Mouse (Mus musculus): ENCODE data around the gene Arf4. TPM values are rescaled to one million over a fixed set of nuclear protein-coding genes. Genes with fewer than 3 reads are reported as not detected.
"Not testable (repeated sequence)": the region's sequence is repeated elsewhere in the genome, so short reads cannot be mapped to it uniquely, and the experiment has no call there.

The Arf4 gene
- total RNA-seq, 4 experiments from 2014 or later: 21.4 to 35.6 (median 25.4) TPM

- no peak for DNase-seq (ENCODE audit: low spot score in 2 of 2)
Observed at GRCm38 (mm10) chr14:26662016-26662415, 24.1 kb downstream of the Arf4 start.

GRCm38 (mm10) chr14:26662488-26662887 is 24.6 kb downstream of the Arf4 start:
- DNase-seq (ENCODE audit: low spot score in 2 of 2): no peak

GRCm38 (mm10) chr14:26663851-26664250 is 26.0 kb downstream of the Arf4 start:
- DNase-seq (ENCODE audit: low spot score in 2 of 2): no peak

- DNase-seq (ENCODE audit: low spot score in 2 of 2): no peak
Observed at GRCm38 (mm10) chr14:26667991-26668370, 30.1 kb downstream of the Arf4 start.

- DNase-seq (ENCODE audit: low spot score in 2 of 2): peak in 1 of 2 experiments; percentile 16
Observed at GRCm38 (mm10) chr14:26668371-26669291, 30.8 kb downstream of the Arf4 start.

GRCm38 (mm10) chr14:26669292-26670073 is 31.6 kb downstream of the Arf4 start, which contains the start of gene Pde12:
TSS of gene Pde12 (minus strand) at chr14:26669883.
- DNase-seq (ENCODE audit: low spot score in 2 of 2): peak; percentile 82 to 83

- no peak for DNase-seq (ENCODE audit: low spot score in 2 of 2)
Observed at GRCm38 (mm10) chr14:26670964-26671363, 33.1 kb downstream of the Arf4 start.

- DNase-seq (ENCODE audit: low spot score in 2 of 2): not testable (repeated sequence)
Observed at GRCm38 (mm10) chr14:26671870-26672615, 34.2 kb downstream of the Arf4 start.

- not testable (repeated sequence) for DNase-seq (ENCODE audit: low spot score in 2 of 2)
Observed at GRCm38 (mm10) chr14:26674476-26675169, 36.7 kb downstream of the Arf4 start.

GRCm38 (mm10) chr14:26675371-26675770 is 37.5 kb downstream of the Arf4 start:
- no peak for DNase-seq (ENCODE audit: low spot score in 2 of 2)

GRCm38 (mm10) chr14:26675791-26676190 is 37.9 kb downstream of the Arf4 start:
- no peak for DNase-seq (ENCODE audit: low spot score in 2 of 2)

GRCm38 (mm10) chr14:26690727-26691126 is 52.9 kb downstream of the Arf4 start:
- DNase-seq (ENCODE audit: low spot score in 2 of 2): no peak

GRCm38 (mm10) chr14:26691363-26691762 is 53.5 kb downstream of the Arf4 start:
- DNase-seq (ENCODE audit: low spot score in 2 of 2): no peak

- no peak for DNase-seq (ENCODE audit: low spot score in 2 of 2)
Observed at GRCm38 (mm10) chr14:26692974-26693373, 55.1 kb downstream of the Arf4 start, which contains the start of gene Dnah12. TSS of gene Dnah12 (plus strand) at chr14:26693274.

GRCm38 (mm10) chr14:26697912-26698311 is 60.0 kb downstream of the Arf4 start:
- DNase-seq (ENCODE audit: low spot score in 2 of 2): no peak

- DNase-seq (ENCODE audit: low spot score in 2 of 2): not testable (repeated sequence)
Observed at GRCm38 (mm10) chr14:26705246-26705645, 67.4 kb downstream of the Arf4 start.

All from gastrocnemius, adult 8-10 months (tissue).